Mouse (Mus musculus) adrenal gland, adult 10 weeks (tissue): ENCODE results near the gene Dync2h1. TPM values are rescaled to one million over a fixed set of nuclear protein-coding genes. Genes with fewer than 3 reads are reported as not detected.

Source experiments
- polyA plus RNA-seq: library from polyadenylated mRNA; stranded (reverse); fragments of 350-450 nt; fragmentation: Illumina TruSeq; extraction: RNeasy Lipid Tissue Mini Kit (QIAGEN cat#74804); gene quantifications from one replicate; pipeline ENCODE4 v1.2.3, GENCODE M21; 2014; ENCODE audit warnings: low read depth, low replicate concordance

Dync2h1 gene
- 15.1 TPM for polyA plus RNA-seq

DNA sequence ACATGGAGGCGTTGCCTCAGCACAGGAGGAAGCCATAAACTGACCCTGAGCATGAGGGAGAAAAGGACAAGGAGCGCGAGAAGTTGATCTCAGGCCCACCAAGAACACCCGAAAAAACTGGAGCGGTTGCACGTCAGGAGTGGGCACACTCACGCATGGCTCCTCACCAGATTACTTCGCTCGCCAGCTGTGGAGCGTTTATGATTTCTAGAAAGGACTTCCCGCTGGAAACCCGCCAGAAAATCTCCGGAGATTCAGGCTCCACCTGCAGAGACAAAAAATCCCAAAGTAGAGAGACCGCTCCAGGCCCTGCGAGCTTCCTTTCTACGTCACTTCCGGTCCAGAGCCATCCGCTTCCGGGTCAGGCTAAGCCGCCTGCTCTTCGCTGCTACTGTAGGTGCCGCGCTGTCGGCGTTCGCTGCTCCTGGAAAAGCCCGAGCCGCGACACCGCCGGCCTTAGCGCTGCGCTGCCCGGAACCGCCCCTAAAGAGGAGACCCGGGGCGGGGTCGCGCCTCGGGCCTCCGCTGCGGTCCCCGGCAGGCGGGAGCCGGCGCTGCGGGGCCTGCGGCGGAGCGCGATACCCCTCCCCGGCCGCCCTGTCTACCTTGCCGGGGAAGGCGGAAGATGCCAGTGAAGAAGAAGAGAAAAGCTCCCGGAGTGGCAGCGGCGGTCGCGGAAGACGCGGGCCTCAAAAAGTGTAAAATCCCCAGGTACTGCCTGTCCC, at the start of gene Dync2h1, which contains the start of gene Dcun1d5:
Gene Dync2h1 (minus strand): TSS at position 275 of the 725 bp plus-strand sequence.
Gene Dcun1d5 (plus strand): TSS at position 349 of the 725 bp plus-strand sequence.

Other genes with a start within 250 kb of the Dync2h1 start
- 184 TPM for gene Dcun1d5, start 74 bp upstream of the Dync2h1 start, polyA plus RNA-seq
- 3.6 TPM for gene Mmp13, start 88.1 kb upstream of the Dync2h1 start, polyA plus RNA-seq
- gene Mmp12, start 159.9 kb upstream of the Dync2h1 start, polyA plus RNA-seq = 25.7 TPM
- gene Mmp1b, start 203.6 kb upstream of the Dync2h1 start, polyA plus RNA-seq = not detected